Mouse (Mus musculus): Measurements from ENCODE around the gene Ccr6.

DNA sequence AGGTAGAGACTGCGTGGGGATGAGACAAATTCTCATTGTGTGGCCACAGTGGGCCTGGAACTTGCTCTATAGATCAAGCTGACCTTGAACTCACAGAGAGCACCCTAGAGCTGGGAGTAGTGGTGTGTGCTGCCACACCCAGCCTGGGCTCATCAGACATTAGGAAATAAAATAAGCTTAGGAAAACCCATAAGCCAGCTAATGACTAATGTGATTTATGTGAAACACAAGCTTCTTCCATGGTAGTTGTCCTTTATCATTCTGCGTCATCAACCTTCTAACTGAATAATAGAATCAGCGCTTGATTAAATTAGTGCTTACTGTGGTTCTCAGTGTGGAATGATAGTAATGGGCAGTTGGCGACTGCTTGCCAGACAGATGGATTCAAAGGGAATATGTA, 51.1 kb downstream of the Ccr6 start:
- no peak for TF ChIP-seq POLR2A (IDR thresholded peaks at IDR 0.05; ENCODE audit: borderline replicate concordance, extremely low read depth, low read depth, low read length)
- TF ChIP-seq CTCF (IDR thresholded peaks at IDR 0.05; ENCODE audit: insufficient read depth, low read length), result no peak
